Mouse (Mus musculus) MEL (cell line): ENCODE measurements at regions not wholly inside any gene's neighbourhood (a gene's known extent, or its start where the extent isn't known, plus 50 kb on each side); places are given as distances from the start of the nearest gene placed in this dataset.

ENCODE experiments used
- DNase-seq: peaks from one replicate; pipeline ENCODE4 v3.0.0; 2011; ENCODE audit warnings: low read depth, low spot score
- H3K27ac ChIP-seq: 2 replicates; pipeline ENCODE4 v1.5.1; 2012; ENCODE audit warnings: low read depth, mild to moderate bottlenecking, control low read depth, low read length, moderate library complexity; ENCODE audit not compliant: control insufficient read depth
- H3K27me3 ChIP-seq, 2 experiments: fragments of 150-350 bp in 1 of 2; sonication (generic) in 1 of 2; 2 replicates each; pipeline ENCODE4 v1.6.1; 2012; ENCODE audit warnings: low read length in 2 of 2, mild to moderate bottlenecking in 2 of 2, improper control_type of control experiment in 1 of 2, moderate library complexity in 1 of 2; ENCODE audit not compliant: insufficient read depth in 2 of 2, control insufficient read depth in 1 of 2
- H3K36me3 ChIP-seq, 2 experiments: 2 replicates each; pipeline ENCODE4 v1.6.1; 2012 to 2014; ENCODE audit warnings: low read length in 2 of 2, improper control_type of control experiment in 1 of 2, inconsistent platforms in 1 of 2, mild to moderate bottlenecking in 1 of 2; ENCODE audit not compliant: insufficient read depth in 2 of 2, control insufficient read depth in 1 of 2
- H3K4me1 ChIP-seq, 2 experiments: fragments of 150-350 bp in 1 of 2; sonication (generic) in 1 of 2; 2 replicates each; pipeline ENCODE4 v1.6.1; 2012; ENCODE audit warnings: low read length in 2 of 2, improper control_type of control experiment in 1 of 2, mild to moderate bottlenecking in 1 of 2; ENCODE audit not compliant: insufficient read depth in 2 of 2, control insufficient read depth in 1 of 2
- H3K4me3 ChIP-seq, 2 experiments: fragments of 150-350 bp in 1 of 2; sonication (generic) in 1 of 2; 2 replicates each; pipeline ENCODE4 v1.5.1; 2012; ENCODE audit warnings: low read depth in 2 of 2, low read length in 2 of 2, mild to moderate bottlenecking in 2 of 2, moderate library complexity in 2 of 2, control low read depth in 1 of 2, improper control_type of control experiment in 1 of 2; ENCODE audit not compliant: control insufficient read depth in 1 of 2, insufficient read depth in 1 of 2
- H3K79me2 ChIP-seq: 2 replicates; pipeline ENCODE4 v1.6.1; 2012; ENCODE audit warnings: mild to moderate bottlenecking, low read length, moderate library complexity; ENCODE audit not compliant: control insufficient read depth, poor library complexity, insufficient read depth
- H3K9ac ChIP-seq: 2 replicates; pipeline ENCODE4 v1.6.1; 2012; ENCODE audit warnings: low read depth, mild to moderate bottlenecking, control low read depth, low read length, moderate library complexity; ENCODE audit not compliant: control insufficient read depth, poor library complexity, severe bottlenecking
- H3K9me3 ChIP-seq: fragments of 150-350 bp; sonication (generic); replicated peaks from 2 replicates; pipeline ENCODE4 v1.6.1; 2012; ENCODE audit warnings: mild to moderate bottlenecking, low read length, improper control_type of control experiment, moderate library complexity; ENCODE audit not compliant: insufficient read depth
- BHLHE40 ChIP-seq: IDR thresholded peaks from 2 replicates; pipeline ENCODE4 v1.6.1; 2012; ENCODE audit warnings: low read depth, mild to moderate bottlenecking, inconsistent platforms, low read length, improper control_type of control experiment, borderline replicate concordance
- CTCF ChIP-seq, 3 experiments: IDR thresholded peaks in 2 of 3; conservative IDR thresholded peaks in 1 of 3; 2 replicates each; pipeline ENCODE4 v1.5.1; 2011 to 2012; ENCODE audit warnings: low read length in 3 of 3, low read depth in 2 of 3, mild to moderate bottlenecking in 2 of 3, improper control_type of control experiment in 1 of 3, inconsistent platforms in 1 of 3, mixed read lengths in 1 of 3, moderate library complexity in 1 of 3; ENCODE audit not compliant: control insufficient read depth in 1 of 3, insufficient read depth in 1 of 3, poor library complexity in 1 of 3, severe bottlenecking in 1 of 3
- ELF1 ChIP-seq: IDR thresholded peaks from 2 replicates; pipeline ENCODE4 v1.6.1; 2014; ENCODE audit warnings: low read depth, mild to moderate bottlenecking, inconsistent platforms, low read length, improper control_type of control experiment, moderate library complexity
- GATA1 ChIP-seq: IDR thresholded peaks from 2 replicates; pipeline ENCODE4 v1.6.1; 2011; ENCODE audit warnings: low read depth, low read length, improper control_type of control experiment
- HCFC1 ChIP-seq: IDR thresholded peaks from 2 replicates; pipeline ENCODE4 v1.6.1; 2012; ENCODE audit warnings: low read depth, mild to moderate bottlenecking, inconsistent platforms, low read length, improper control_type of control experiment, moderate library complexity
- MAFK ChIP-seq: IDR thresholded peaks from 2 replicates; pipeline ENCODE4 v1.6.1; 2011; ENCODE audit warnings: low read depth, mild to moderate bottlenecking, low read length, improper control_type of control experiment, borderline replicate concordance
- MAZ ChIP-seq: IDR thresholded peaks from 2 replicates; pipeline ENCODE4 v1.6.1; 2012; ENCODE audit warnings: low read depth, mild to moderate bottlenecking, inconsistent platforms, low read length, improper control_type of control experiment
- MEF2A ChIP-seq: IDR thresholded peaks from 2 replicates; pipeline ENCODE4 v1.6.1; 2014; ENCODE audit warnings: low read depth, mild to moderate bottlenecking, inconsistent platforms, low read length, improper control_type of control experiment; ENCODE audit not compliant: poor library complexity, insufficient replicate concordance, severe bottlenecking; ENCODE audit errors: extremely low read depth
- MYB ChIP-seq: IDR thresholded peaks from 2 replicates; pipeline ENCODE4 v1.6.1; 2011; ENCODE audit warnings: mild to moderate bottlenecking, low read depth, low read length, improper control_type of control experiment
- POLR2AphosphoS5 ChIP-seq: IDR thresholded peaks from 2 replicates; pipeline ENCODE4 v1.6.1; 2012; ENCODE audit warnings: low read depth, borderline replicate concordance, mild to moderate bottlenecking, inconsistent platforms, low read length, moderate library complexity, mixed read lengths
- SIN3A ChIP-seq: IDR thresholded peaks from 2 replicates; pipeline ENCODE4 v1.6.1; 2012; ENCODE audit warnings: low read length, improper control_type of control experiment, inconsistent platforms
- SMC3 ChIP-seq: IDR thresholded peaks from 2 replicates; pipeline ENCODE4 v1.6.1; 2011; ENCODE audit warnings: low read depth, low read length, improper control_type of control experiment
- TCF12 ChIP-seq: IDR thresholded peaks from 2 replicates; pipeline ENCODE4 v1.6.1; 2014; ENCODE audit warnings: low read depth, mild to moderate bottlenecking, inconsistent platforms, low read length, improper control_type of control experiment, moderate library complexity
- USF1 ChIP-seq: IDR thresholded peaks from 2 replicates; pipeline ENCODE4 v1.6.1; 2014; ENCODE audit warnings: low read depth, mild to moderate bottlenecking, inconsistent platforms, low read length, improper control_type of control experiment, moderate library complexity
- USF2 ChIP-seq, 2 experiments: IDR thresholded peaks; 2 replicates each; pipeline ENCODE4 v1.6.1; 2011 to 2012; ENCODE audit warnings: improper control_type of control experiment in 2 of 2, low read length in 2 of 2, borderline replicate concordance in 1 of 2, inconsistent platforms in 1 of 2, low read depth in 1 of 2, mild to moderate bottlenecking in 1 of 2; ENCODE audit not compliant: insufficient read depth in 1 of 2
- ZNF384 ChIP-seq: IDR thresholded peaks from 2 replicates; pipeline ENCODE4 v1.6.1; 2012; ENCODE audit warnings: low read depth, mild to moderate bottlenecking, inconsistent platforms, low read length, improper control_type of control experiment

- H3K9me3 ChIP-seq: no peaks in the 10 kb centered on the region
- no peak for TF ChIP-seq MYB
- no peak for TF ChIP-seq SMC3
- H3K36me3 ChIP-seq: no peaks in the 10 kb centered on the region
- H3K4me1 ChIP-seq: no peaks in the 10 kb centered on the region
- H3K27ac ChIP-seq: no peak overlapping the region
- H3K27me3 ChIP-seq: no peaks in the 10 kb centered on the region; a peak in 1 of 4 replicates
- H3K9ac ChIP-seq: no peak overlapping the region
- DNase-seq: no peak
- no peaks in the 10 kb centered on the region for H3K79me2 ChIP-seq
- H3K4me3 ChIP-seq: no peak overlapping the region
Measured at GRCm38 (mm10) chr3:136996381-136996895, 326.5 kb downstream of the Ppp3ca start.

GRCm38 (mm10) chr3:137011551-137011950 lies 329.3 kb upstream of the Emcn start:
- DNase-seq: no peak
- no peaks in the 10 kb centered on the region for H3K9me3 ChIP-seq
- H3K9ac ChIP-seq: no peak overlapping the region
- no peaks in the 10 kb centered on the region for H3K79me2 ChIP-seq
- no peaks in the 10 kb centered on the region for H3K36me3 ChIP-seq
- no peak for TF ChIP-seq USF1
- TF ChIP-seq MYB: no peak
- TF ChIP-seq ZNF384: no peak
- TF ChIP-seq SMC3: no peak
- no peak for TF ChIP-seq SIN3A
- no peak for TF ChIP-seq TCF12
- TF ChIP-seq BHLHE40: no peak
- TF ChIP-seq MAZ: no peak
- TF ChIP-seq MAFK: no peak
- TF ChIP-seq MEF2A: no peak
- TF ChIP-seq ELF1: no peak
- TF ChIP-seq GATA1: no peak
- no peak for TF ChIP-seq POLR2AphosphoS5
- no peak for TF ChIP-seq CTCF (IDR thresholded peaks at IDR 0.05 in 2 of 3, conservative IDR thresholded peaks at IDR 0.05 in 1 of 3; ENCODE audit: control insufficient read depth in 1 of 3, insufficient read depth in 1 of 3, low read depth in 2 of 3, low read length in 3 of 3, poor library complexity in 1 of 3, severe bottlenecking in 1 of 3)
- TF ChIP-seq USF2 (IDR thresholded peaks at IDR 0.05; ENCODE audit: borderline replicate concordance in 1 of 2, insufficient read depth in 1 of 2, low read depth in 1 of 2, low read length in 2 of 2): no peak
- TF ChIP-seq HCFC1: no peak
- no peaks in the 10 kb centered on the region for H3K4me1 ChIP-seq
- no peak overlapping the region for H3K27ac ChIP-seq
- H3K4me3 ChIP-seq: no peak overlapping the region
- H3K27me3 ChIP-seq: no peaks in the 10 kb centered on the region
